Mouse (Mus musculus) C2C12 (cell line): ENCODE measurements around the gene Tbce. TPM values are rescaled to one million over a fixed set of nuclear protein-coding genes. Genes with fewer than 3 reads are reported as not detected.

Experiments
- H3K27me3 ChIP-seq: one replicate; pipeline ENCODE4 v1.6.1; 2011; ENCODE audit not compliant: control insufficient read depth, insufficient read depth, insufficient read length
- H3K36me3 ChIP-seq: one replicate; pipeline ENCODE4 v1.6.1; 2011; ENCODE audit not compliant: control insufficient read depth, insufficient read depth
- H3K4me3 ChIP-seq: one replicate; pipeline ENCODE4 v1.5.1; 2011; ENCODE audit warnings: mild to moderate bottlenecking, control low read depth; ENCODE audit not compliant: poor library complexity, insufficient read depth, severe bottlenecking
- H3K79me2 ChIP-seq: one replicate; pipeline ENCODE4 v1.6.1; 2011; ENCODE audit not compliant: control insufficient read depth, insufficient read depth
- H3K79me3 ChIP-seq: one replicate; pipeline ENCODE4 v1.6.1; 2011; ENCODE audit warnings: low read depth, control low read depth
- H3ac ChIP-seq: one replicate; pipeline ENCODE3; 2011; ENCODE audit warnings: low read depth; ENCODE audit not compliant: control insufficient read depth, insufficient read length
- CEBPB ChIP-seq: IDR thresholded peaks from one replicate; pipeline ENCODE4 v1.6.1; 2011; ENCODE audit warnings: low read depth, mild to moderate bottlenecking, control low read depth, moderate library complexity
- CTCF ChIP-seq: IDR thresholded peaks from one replicate; pipeline ENCODE4 v1.5.1; 2011; ENCODE audit not compliant: control insufficient read depth, insufficient read depth, insufficient read length
- FOSL1 ChIP-seq: IDR thresholded peaks from one replicate; pipeline ENCODE4 v1.8.0; 2011; ENCODE audit warnings: mild to moderate bottlenecking, low read length; ENCODE audit not compliant: poor library complexity, insufficient read depth, severe bottlenecking
- MAX ChIP-seq: IDR thresholded peaks from one replicate; pipeline ENCODE4 v1.6.1; 2011; ENCODE audit warnings: mild to moderate bottlenecking, control low read depth
- MYOD1 ChIP-seq: IDR thresholded peaks from one replicate; pipeline ENCODE4 v1.6.1; 2011; ENCODE audit warnings: low read depth; ENCODE audit not compliant: control insufficient read depth, insufficient read length
- MYOG ChIP-seq: IDR thresholded peaks from one replicate; pipeline ENCODE4 v1.6.1; 2011; ENCODE audit not compliant: control insufficient read depth, insufficient read length; ENCODE audit errors: extremely low read depth
- USF1 ChIP-seq: IDR thresholded peaks from one replicate; pipeline ENCODE4 v1.6.1; 2011; ENCODE audit warnings: low read depth, mild to moderate bottlenecking, control low read depth, moderate library complexity
- polyA plus RNA-seq: library from polyadenylated mRNA; unstranded; fragments of >200 nt; fragmentation: generic; extraction: Trizol; gene quantifications from one replicate; pipeline ENCODE4 v1.2.1, GENCODE M21; 2012; ENCODE audit warnings: missing spikeins

The Tbce gene
- polyA plus RNA-seq, 1 experiment, result 17.2 TPM

DNA sequence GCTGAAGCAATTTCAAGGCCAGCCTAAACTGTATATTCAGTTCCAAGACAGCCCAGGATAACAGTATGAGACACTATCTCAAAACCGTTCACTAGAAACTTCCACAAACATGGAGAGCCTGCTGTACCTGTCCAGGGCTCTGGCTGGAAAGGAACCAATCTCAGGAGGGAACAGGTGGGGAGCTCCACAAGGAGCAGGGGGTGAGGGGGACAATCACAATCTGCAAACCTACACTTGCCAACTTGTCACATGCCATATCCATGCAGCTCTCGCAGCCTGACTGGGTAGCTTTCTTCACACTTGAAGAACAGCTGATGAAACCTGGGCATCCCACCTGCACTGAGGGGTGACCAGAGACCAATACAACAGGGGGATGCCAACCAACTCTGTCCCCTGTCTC lies 25.4 kb downstream of the Tbce start:
- H3K27me3 ChIP-seq, result no peaks in the 10 kb centered on the region
- no peak overlapping the region for H3ac ChIP-seq
- no peak overlapping the region for H3K4me3 ChIP-seq
- peaks cover 51% of the 10 kb centered on the region for H3K36me3 ChIP-seq
- no peaks in the 10 kb centered on the region for H3K79me3 ChIP-seq
- TF ChIP-seq CTCF, result no peak
- no peak for TF ChIP-seq MYOD1
- no peak for TF ChIP-seq USF1
- TF ChIP-seq MAX, result no peak
- no peak for TF ChIP-seq MYOG
- TF ChIP-seq CEBPB, result no peak
- H3K79me2 ChIP-seq, result no peaks in the 10 kb centered on the region

DNA sequence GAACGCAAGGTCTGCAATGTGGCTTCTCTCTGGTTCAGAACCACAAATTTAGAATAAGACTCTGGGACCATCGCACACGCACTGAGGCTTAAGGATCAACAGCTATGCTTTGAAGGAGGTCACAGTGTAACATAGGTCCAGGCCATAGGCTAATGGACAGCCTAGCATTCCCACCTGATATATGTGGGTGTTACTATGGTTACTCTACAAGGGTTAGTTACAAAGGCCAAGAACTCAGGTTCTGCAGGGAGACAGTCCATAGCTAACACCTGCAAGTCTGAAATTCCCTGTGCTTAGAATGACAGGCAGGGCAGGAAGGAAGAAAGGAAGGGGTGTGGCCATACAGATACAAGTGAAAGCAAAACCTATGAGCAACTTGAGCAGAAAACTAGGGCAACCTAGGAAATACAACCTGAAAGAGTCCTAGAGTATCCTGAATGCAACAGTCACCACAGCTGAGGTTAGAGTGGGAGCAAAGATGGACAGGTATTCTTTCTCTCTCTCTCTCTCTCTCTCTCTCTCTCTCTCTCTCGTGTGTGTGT lies 27.9 kb downstream of the Tbce start:
- Histone ChIP-seq H3K79me2 (no peaks in the 10 kb centered on the region), H3K79me3 (no peaks in the 10 kb centered on the region), H3ac (no peak overlapping the region), H3K4me3 (no peak overlapping the region), H3K27me3 (no peaks in the 10 kb centered on the region), H3K36me3 (peaks cover 35% of the 10 kb centered on the region)
- TF ChIP-seq MYOG, result no peak
- TF ChIP-seq CEBPB, result no peak
- no peak for TF ChIP-seq USF1
- no peak for TF ChIP-seq MAX
- TF ChIP-seq MYOD1, result no peak
- no peak for TF ChIP-seq CTCF
- TF ChIP-seq FOSL1, result no peak

DNA sequence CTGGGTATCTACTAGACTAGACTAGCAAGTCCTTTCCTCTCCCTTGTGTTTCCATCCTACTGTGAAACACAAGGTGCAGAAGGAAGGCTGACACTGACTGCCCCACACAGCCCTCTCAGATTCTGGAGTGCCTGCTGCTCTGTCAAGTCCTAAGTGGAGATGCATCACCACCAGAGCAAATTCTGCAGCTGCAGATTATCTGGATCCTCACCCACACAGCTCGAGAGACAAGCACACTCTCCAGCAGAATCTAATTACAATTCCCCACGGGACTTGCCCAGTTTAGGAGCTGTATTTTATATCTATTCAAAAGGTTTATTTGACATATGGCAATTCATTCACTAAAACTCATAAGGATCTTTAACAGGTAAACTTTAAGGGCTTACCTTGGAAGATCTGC lies 33.4 kb downstream of the Tbce start:
- Histone ChIP-seq H3K36me3 (peaks cover 53% of the 10 kb centered on the region), H3K4me3 (no peak overlapping the region), H3K79me2 (no peaks in the 10 kb centered on the region), H3K27me3 (no peaks in the 10 kb centered on the region), H3ac (no peak overlapping the region), H3K79me3 (no peaks in the 10 kb centered on the region)
- TF ChIP-seq USF1, result no peak
- TF ChIP-seq MYOD1, result no peak
- TF ChIP-seq CTCF, result no peak
- TF ChIP-seq CEBPB, result no peak
- no peak for TF ChIP-seq FOSL1
- no peak for TF ChIP-seq MAX
- no peak for TF ChIP-seq MYOG

DNA sequence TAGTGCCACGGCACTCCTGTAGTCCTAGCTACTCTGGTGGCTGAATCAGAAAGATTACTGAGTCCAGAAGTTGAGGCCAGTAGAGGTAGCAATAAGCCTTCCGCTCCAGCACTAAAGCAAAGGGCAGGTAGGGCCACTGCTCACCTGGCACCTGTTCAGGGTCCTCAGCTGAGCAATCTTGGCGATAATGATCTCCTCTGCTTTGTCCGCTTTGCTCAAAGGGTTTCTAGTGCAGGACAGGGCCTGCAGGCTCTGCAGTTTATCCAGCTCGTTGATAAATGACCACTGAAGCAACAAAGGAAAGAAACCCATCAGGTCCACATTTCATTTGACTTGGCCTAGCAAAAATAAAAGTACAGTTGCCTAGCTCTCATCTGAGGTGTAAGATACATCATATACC lies 34.4 kb downstream of the Tbce start:
- Histone ChIP-seq H3K36me3 (peaks cover 56% of the 10 kb centered on the region), H3ac (no peak overlapping the region), H3K27me3 (no peaks in the 10 kb centered on the region), H3K4me3 (no peak overlapping the region), H3K79me2 (no peaks in the 10 kb centered on the region), H3K79me3 (no peaks in the 10 kb centered on the region)
- TF ChIP-seq USF1 (no peak), MYOD1 (no peak), MYOG (no peak), FOSL1 (no peak), MAX (no peak), CEBPB (no peak), CTCF (no peak)

DNA sequence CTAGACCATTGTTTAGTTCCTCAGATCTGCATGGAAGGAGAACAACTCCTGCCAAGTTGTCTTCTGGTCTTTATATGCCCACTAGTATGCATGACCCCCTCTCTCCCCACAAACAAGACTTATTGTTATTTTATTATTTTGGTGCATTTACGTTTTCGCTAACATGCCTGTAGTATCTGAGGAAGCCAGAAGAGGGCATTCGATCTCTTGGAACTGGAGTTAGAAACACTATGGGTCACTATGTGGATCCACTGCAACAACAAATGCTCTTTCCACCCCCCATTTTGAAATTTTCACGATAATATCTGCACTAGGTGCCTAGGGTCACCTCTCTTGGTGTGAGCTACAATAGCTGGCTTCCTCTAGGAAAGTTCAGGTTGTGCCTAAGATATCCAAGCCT lies 35.4 kb downstream of the Tbce start:
- H3K79me2 ChIP-seq, result no peaks in the 10 kb centered on the region
- peaks cover 59% of the 10 kb centered on the region for H3K36me3 ChIP-seq
- no peak overlapping the region for H3K4me3 ChIP-seq
- H3K79me3 ChIP-seq, result no peaks in the 10 kb centered on the region
- no peak overlapping the region for H3ac ChIP-seq
- H3K27me3 ChIP-seq, result no peaks in the 10 kb centered on the region
- no peak for TF ChIP-seq USF1
- no peak for TF ChIP-seq MAX
- TF ChIP-seq CEBPB, result no peak
- no peak for TF ChIP-seq MYOD1
- no peak for TF ChIP-seq FOSL1
- no peak for TF ChIP-seq MYOG
- no peak for TF ChIP-seq CTCF

DNA sequence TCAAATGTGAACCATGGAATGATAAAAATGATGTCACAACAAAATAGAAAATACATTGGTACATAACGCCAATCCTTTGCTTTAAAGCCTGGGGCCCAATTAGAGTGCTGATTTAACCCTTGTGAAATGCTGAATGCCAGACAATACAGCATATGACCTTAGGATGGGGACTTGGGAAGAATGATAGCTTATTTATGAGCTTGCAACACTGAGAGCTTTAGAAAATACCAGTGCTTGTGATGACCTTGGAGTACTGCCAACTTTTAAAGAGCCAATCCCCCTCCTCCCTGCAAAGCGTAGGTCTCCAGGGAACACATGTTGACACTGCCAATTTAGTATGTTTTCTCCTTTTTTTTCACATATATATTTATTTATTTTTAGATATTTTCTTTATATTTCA lies 36.7 kb downstream of the Tbce start:
- H3K4me3 ChIP-seq, result no peak overlapping the region
- H3K36me3 ChIP-seq, result peaks cover 73% of the 10 kb centered on the region
- no peak overlapping the region for H3ac ChIP-seq
- no peak for TF ChIP-seq USF1
- no peak for TF ChIP-seq MAX
- TF ChIP-seq CTCF, result no peak
- no peak for TF ChIP-seq FOSL1
- TF ChIP-seq MYOD1, result no peak
- no peak for TF ChIP-seq MYOG
- no peak for TF ChIP-seq CEBPB
- H3K27me3 ChIP-seq, result no peaks in the 10 kb centered on the region
- H3K79me2 ChIP-seq, result no peaks in the 10 kb centered on the region
- H3K79me3 ChIP-seq, result no peaks in the 10 kb centered on the region
